Mouse (Mus musculus): ENCODE measurements around the gene Mrpl4. TPM values are rescaled to one million over a fixed set of nuclear protein-coding genes. Genes with fewer than 3 reads are reported as not detected.

Mrpl4 gene
- polyA plus RNA-seq, 1 experiment from 2014 or later = 129 TPM

GRCm38 (mm10) chr9:20979181-20979580, 23.4 kb upstream of the Mrpl4 start:
- Histone ChIP-seq H3K4me2 (ENCODE audit: low read length) (no peak overlapping the region), H3K4me1 (ENCODE audit: control insufficient read depth, insufficient read depth, low read length) (peaks cover 10% of the 10 kb centered on the region), H3K27me3 (replicated peaks; ENCODE audit: control insufficient read depth, insufficient read depth, low read length) (no peaks in the 10 kb centered on the region), H3K9me3 (replicated peaks; ENCODE audit: control insufficient read depth, low read length) (no peaks in the 10 kb centered on the region), H3K9ac (ENCODE audit: low read length) (no peak overlapping the region), H3K4me3 (ENCODE audit: low read depth, low read length) (no peak overlapping the region), H3K27ac (ENCODE audit: low read depth, low read length) (no peak overlapping the region), H3K36me3 (ENCODE audit: control insufficient read depth, insufficient read depth, low read length) (no peaks in the 10 kb centered on the region)
- ATAC-seq (no peak), DNase-seq (ENCODE audit: low spot score) (no peak)
- 75% methylated on average over 5 of the region's 5 CpGs for WGBS

- 87% methylated on average over 7 of the region's 7 CpGs for WGBS
- H3K4me3 ChIP-seq (ENCODE audit: low read depth, low read length) = no peak overlapping the region
- H3K9ac ChIP-seq (ENCODE audit: low read length) = no peak overlapping the region
- H3K9me3 ChIP-seq (replicated peaks; ENCODE audit: control insufficient read depth, low read length) = no peaks in the 10 kb centered on the region
- H3K27ac ChIP-seq (ENCODE audit: low read depth, low read length) = no peak overlapping the region
- ATAC-seq (no peak), DNase-seq (ENCODE audit: low spot score) (no peak)
- peaks cover 10% of the 10 kb centered on the region for H3K4me1 ChIP-seq (ENCODE audit: control insufficient read depth, insufficient read depth, low read length)
- H3K36me3 ChIP-seq (ENCODE audit: control insufficient read depth, insufficient read depth, low read length) = no peaks in the 10 kb centered on the region
- no peaks in the 10 kb centered on the region for H3K27me3 ChIP-seq (replicated peaks; ENCODE audit: control insufficient read depth, insufficient read depth, low read length)
- no peak overlapping the region for H3K4me2 ChIP-seq (ENCODE audit: low read length)
Observed at GRCm38 (mm10) chr9:20979769-20980168, 22.8 kb upstream of the Mrpl4 start.

GRCm38 (mm10) chr9:20982171-20982570, 20.4 kb upstream of the Mrpl4 start:
- no peaks in the 10 kb centered on the region for H3K27me3 ChIP-seq (replicated peaks; ENCODE audit: control insufficient read depth, insufficient read depth, low read length)
- H3K27ac ChIP-seq (ENCODE audit: low read depth, low read length) = no peak overlapping the region
- no peaks in the 10 kb centered on the region for H3K4me1 ChIP-seq (ENCODE audit: control insufficient read depth, insufficient read depth, low read length)
- no peak overlapping the region for H3K9ac ChIP-seq (ENCODE audit: low read length)
- no peaks in the 10 kb centered on the region for H3K9me3 ChIP-seq (replicated peaks; ENCODE audit: control insufficient read depth, low read length)
- no peak overlapping the region for H3K4me2 ChIP-seq (ENCODE audit: low read length)
- DNase-seq (ENCODE audit: low spot score) = no peak
- no peaks in the 10 kb centered on the region for H3K36me3 ChIP-seq (ENCODE audit: control insufficient read depth, insufficient read depth, low read length)
- no peak overlapping the region for H3K4me3 ChIP-seq (ENCODE audit: low read depth, low read length)
- ATAC-seq = no peak
- WGBS = 65% methylated on average over 3 of the region's 3 CpGs

- DNase-seq (ENCODE audit: low spot score) (no peak), ATAC-seq (no peak)
- Histone ChIP-seq H3K4me2 (ENCODE audit: low read length) (no peak overlapping the region), H3K36me3 (ENCODE audit: control insufficient read depth, insufficient read depth, low read length) (no peaks in the 10 kb centered on the region), H3K9ac (ENCODE audit: low read length) (no peak overlapping the region), H3K4me3 (ENCODE audit: low read depth, low read length) (no peak overlapping the region), H3K9me3 (replicated peaks; ENCODE audit: control insufficient read depth, low read length) (no peaks in the 10 kb centered on the region), H3K27ac (ENCODE audit: low read depth, low read length) (no peak overlapping the region), H3K4me1 (ENCODE audit: control insufficient read depth, insufficient read depth, low read length) (no peaks in the 10 kb centered on the region), H3K27me3 (replicated peaks; ENCODE audit: control insufficient read depth, insufficient read depth, low read length) (no peaks in the 10 kb centered on the region)
- 78% methylated on average over 5 of the region's 5 CpGs for WGBS
Observed at GRCm38 (mm10) chr9:20983169-20983568, 19.4 kb upstream of the Mrpl4 start.

GRCm38 (mm10) chr9:20986952-20987686, 15.4 kb upstream of the Mrpl4 start:
- Histone ChIP-seq H3K4me2 (ENCODE audit: low read length) (no peak overlapping the region), H3K9me3 (replicated peaks; ENCODE audit: control insufficient read depth, low read length) (no peaks in the 10 kb centered on the region), H3K27me3 (replicated peaks; ENCODE audit: control insufficient read depth, insufficient read depth, low read length) (no peaks in the 10 kb centered on the region), H3K36me3 (ENCODE audit: control insufficient read depth, insufficient read depth, low read length) (no peaks in the 10 kb centered on the region), H3K4me3 (ENCODE audit: low read depth, low read length) (no peak overlapping the region), H3K27ac (ENCODE audit: low read depth, low read length) (no peak overlapping the region), H3K4me1 (ENCODE audit: control insufficient read depth, insufficient read depth, low read length) (no peaks in the 10 kb centered on the region), H3K9ac (ENCODE audit: low read length) (no peak overlapping the region)
- ATAC-seq (no peak), DNase-seq (ENCODE audit: low spot score) (no peak)
- 65% methylated on average over 15 of the region's 15 CpGs for WGBS

- no peak overlapping the region for H3K9ac ChIP-seq (ENCODE audit: low read length)
- DNase-seq (ENCODE audit: low spot score) (no peak), ATAC-seq (no peak)
- H3K9me3 ChIP-seq (replicated peaks; ENCODE audit: control insufficient read depth, low read length) = no peaks in the 10 kb centered on the region
- WGBS = 14% methylated on average over 7 of the region's 7 CpGs
- H3K27me3 ChIP-seq (replicated peaks; ENCODE audit: control insufficient read depth, insufficient read depth, low read length) = no peaks in the 10 kb centered on the region
- no peak overlapping the region for H3K4me2 ChIP-seq (ENCODE audit: low read length)
- H3K27ac ChIP-seq (ENCODE audit: low read depth, low read length) = no peak overlapping the region
- no peaks in the 10 kb centered on the region for H3K4me1 ChIP-seq (ENCODE audit: control insufficient read depth, insufficient read depth, low read length)
- H3K36me3 ChIP-seq (ENCODE audit: control insufficient read depth, insufficient read depth, low read length) = no peaks in the 10 kb centered on the region
- no peak overlapping the region for H3K4me3 ChIP-seq (ENCODE audit: low read depth, low read length)
Observed at GRCm38 (mm10) chr9:20987953-20988352, 14.6 kb upstream of the Mrpl4 start.

- 4% methylated on average over 10 of the region's 10 CpGs for WGBS
- Histone ChIP-seq H3K27me3 (replicated peaks; ENCODE audit: control insufficient read depth, insufficient read depth, low read length) (no peaks in the 10 kb centered on the region), H3K9me3 (replicated peaks; ENCODE audit: control insufficient read depth, low read length) (no peaks in the 10 kb centered on the region), H3K27ac (ENCODE audit: low read depth, low read length) (no peak overlapping the region), H3K4me2 (ENCODE audit: low read length) (no peak overlapping the region), H3K4me1 (ENCODE audit: control insufficient read depth, insufficient read depth, low read length) (no peaks in the 10 kb centered on the region), H3K9ac (ENCODE audit: low read length) (peak overlapping the region; percentile 0; the same call in 1 of the 2 replicates), H3K36me3 (ENCODE audit: control insufficient read depth, insufficient read depth, low read length) (no peaks in the 10 kb centered on the region), H3K4me3 (ENCODE audit: low read depth, low read length) (no peak overlapping the region)
- ATAC-seq (no peak), DNase-seq (ENCODE audit: low spot score) (no peak)
Observed at GRCm38 (mm10) chr9:20990861-20991260, 11.7 kb upstream of the Mrpl4 start.

GRCm38 (mm10) chr9:20991587-20991986, 11.0 kb upstream of the Mrpl4 start:
- H3K4me2 ChIP-seq (ENCODE audit: low read length) = no peak overlapping the region
- H3K27ac ChIP-seq (ENCODE audit: low read depth, low read length) = no peak overlapping the region
- no peaks in the 10 kb centered on the region for H3K27me3 ChIP-seq (replicated peaks; ENCODE audit: control insufficient read depth, insufficient read depth, low read length)
- no peaks in the 10 kb centered on the region for H3K9me3 ChIP-seq (replicated peaks; ENCODE audit: control insufficient read depth, low read length)
- no peaks in the 10 kb centered on the region for H3K36me3 ChIP-seq (ENCODE audit: control insufficient read depth, insufficient read depth, low read length)
- WGBS = 92% methylated on average over 4 of the region's 4 CpGs
- ATAC-seq (no peak), DNase-seq (ENCODE audit: low spot score) (no peak)
- no peak overlapping the region for H3K4me3 ChIP-seq (ENCODE audit: low read depth, low read length)
- H3K4me1 ChIP-seq (ENCODE audit: control insufficient read depth, insufficient read depth, low read length) = no peaks in the 10 kb centered on the region
- H3K9ac ChIP-seq (ENCODE audit: low read length) = no peak overlapping the region

- Histone ChIP-seq H3K4me2 (ENCODE audit: low read length) (no peak overlapping the region), H3K9ac (ENCODE audit: low read length) (no peak overlapping the region), H3K9me3 (replicated peaks; ENCODE audit: control insufficient read depth, low read length) (no peaks in the 10 kb centered on the region), H3K27ac (ENCODE audit: low read depth, low read length) (no peak overlapping the region), H3K27me3 (replicated peaks; ENCODE audit: control insufficient read depth, insufficient read depth, low read length) (no peaks in the 10 kb centered on the region), H3K4me1 (ENCODE audit: control insufficient read depth, insufficient read depth, low read length) (no peaks in the 10 kb centered on the region), H3K4me3 (ENCODE audit: low read depth, low read length) (no peak overlapping the region), H3K36me3 (ENCODE audit: control insufficient read depth, insufficient read depth, low read length) (no peaks in the 10 kb centered on the region)
- 57% methylated on average over 5 of the region's 5 CpGs for WGBS
- no peak for ATAC-seq
- DNase-seq (ENCODE audit: low spot score) = no peak
Observed at GRCm38 (mm10) chr9:20993165-20993898, 9.2 kb upstream of the Mrpl4 start.
